Mouse (Mus musculus): ENCODE data around the gene Cdh4. TPM values are rescaled to one million over a fixed set of nuclear protein-coding genes. Genes with fewer than 3 reads are reported as not detected.
A peak's percentile ranks its signal among the peaks of the same experiment; 100 is the strongest.

Gene Cdh4
- polyA plus RNA-seq, 2 experiments: 0.07 to 0.09 TPM

- H3K9ac ChIP-seq (replicated peaks): no peak overlapping the region
- no peaks in the 10 kb centered on the region for H3K4me1 ChIP-seq (replicated peaks; ENCODE audit: control insufficient read depth in 2 of 2, insufficient read depth in 2 of 2, low read length in 1 of 2)
- H3K27me3 ChIP-seq (ENCODE audit: control insufficient read depth, insufficient read depth, low read length): no peaks in the 10 kb centered on the region
- H3K36me3 ChIP-seq (replicated peaks; ENCODE audit: control insufficient read depth, insufficient read depth, low read depth): no peaks in the 10 kb centered on the region
- no peak overlapping the region for H3K4me3 ChIP-seq (ENCODE audit: insufficient read depth in 1 of 2, low read depth in 2 of 2, low read length in 2 of 2)
- no peak overlapping the region for H3K27ac ChIP-seq
- DNase-seq (ENCODE audit: low read depth in 3 of 3, low spot score in 3 of 3) (no peak), ATAC-seq (ENCODE audit: insufficient read depth) (no peak)
- 48% methylated on average over 3 of the region's 3 CpGs for WGBS (ENCODE audit: insufficient replicate concordance)
- H3K4me2 ChIP-seq (ENCODE audit: low read depth): no peak overlapping the region
- TF ChIP-seq EP300 (IDR thresholded peaks at IDR 0.05; ENCODE audit: low read depth) (no peak), CTCF (IDR thresholded peaks at IDR 0.05; ENCODE audit: low read depth) (no peak)
- H3K9me3 ChIP-seq (ENCODE audit: control insufficient read depth, low read length): no peaks in the 10 kb centered on the region; the same call in 1 of the 2 replicates
Measured at GRCm38 (mm10) chr2:179428889-179429288, 13.3 kb upstream of the Cdh4 start.

DNA sequence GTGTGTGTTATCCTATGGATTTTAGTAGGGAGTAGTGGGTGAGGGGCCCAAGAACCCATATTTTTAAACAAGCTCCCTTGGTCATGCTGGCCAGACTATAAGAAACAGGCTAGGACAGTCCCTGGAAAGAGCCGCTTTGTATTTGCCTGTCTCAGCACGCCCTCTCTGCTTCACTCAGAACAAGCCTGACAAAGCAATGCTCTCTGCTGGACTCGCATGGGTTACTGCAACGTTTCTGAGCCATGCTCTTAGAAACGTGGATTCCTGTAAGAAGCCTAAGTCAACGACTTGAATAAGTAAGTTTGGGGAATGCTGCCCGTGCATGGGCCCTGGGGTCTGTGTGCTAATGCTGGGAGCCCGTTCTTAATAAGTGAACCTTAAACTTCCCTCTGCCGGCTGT lies 2.1 kb upstream of the Cdh4 start:
- ATAC-seq (ENCODE audit: insufficient read depth) (no peak), DNase-seq (ENCODE audit: low read depth in 3 of 3, low spot score in 3 of 3) (no peak)
- H3K27me3 ChIP-seq (ENCODE audit: control insufficient read depth, insufficient read depth, low read length): peaks cover 33% of the 10 kb centered on the region
- no peaks in the 10 kb centered on the region for H3K9me3 ChIP-seq (ENCODE audit: control insufficient read depth, low read length)
- no peaks in the 10 kb centered on the region for H3K4me1 ChIP-seq (replicated peaks; ENCODE audit: control insufficient read depth in 2 of 2, insufficient read depth in 2 of 2, low read length in 1 of 2)
- TF ChIP-seq EP300 (IDR thresholded peaks at IDR 0.05; ENCODE audit: low read depth): no peak
- no peak for TF ChIP-seq CTCF (IDR thresholded peaks at IDR 0.05; ENCODE audit: low read depth)
- H3K4me2 ChIP-seq (ENCODE audit: low read depth): no peak overlapping the region
- WGBS (ENCODE audit: insufficient replicate concordance): 20% methylated on average over 9 of the region's 9 CpGs
- no peak overlapping the region for H3K9ac ChIP-seq (replicated peaks)
- no peaks in the 10 kb centered on the region for H3K36me3 ChIP-seq (replicated peaks; ENCODE audit: control insufficient read depth, insufficient read depth, low read depth)
- no peak overlapping the region for H3K4me3 ChIP-seq (ENCODE audit: insufficient read depth in 1 of 2, low read depth in 2 of 2, low read length in 2 of 2)
- H3K27ac ChIP-seq: no peak overlapping the region

- WGBS (ENCODE audit: insufficient replicate concordance): 35% methylated on average over 3 of the region's 3 CpGs
- peaks cover 33% of the 10 kb centered on the region for H3K27me3 ChIP-seq (ENCODE audit: control insufficient read depth, insufficient read depth, low read length)
- no peak overlapping the region for H3K9ac ChIP-seq (replicated peaks)
- ATAC-seq (ENCODE audit: insufficient read depth) (no peak), DNase-seq (ENCODE audit: low read depth in 3 of 3, low spot score in 3 of 3) (no peak)
- H3K36me3 ChIP-seq (replicated peaks; ENCODE audit: control insufficient read depth, insufficient read depth, low read depth): no peaks in the 10 kb centered on the region
- no peak for TF ChIP-seq EP300 (IDR thresholded peaks at IDR 0.05; ENCODE audit: low read depth)
- no peak for TF ChIP-seq CTCF (IDR thresholded peaks at IDR 0.05; ENCODE audit: low read depth)
- no peak overlapping the region for H3K27ac ChIP-seq
- H3K4me2 ChIP-seq (ENCODE audit: low read depth): no peak overlapping the region
- no peak overlapping the region for H3K4me3 ChIP-seq (ENCODE audit: insufficient read depth in 1 of 2, low read depth in 2 of 2, low read length in 2 of 2)
- no peaks in the 10 kb centered on the region for H3K4me1 ChIP-seq (replicated peaks; ENCODE audit: control insufficient read depth in 2 of 2, insufficient read depth in 2 of 2, low read length in 1 of 2)
- H3K9me3 ChIP-seq (ENCODE audit: control insufficient read depth, low read length): no peaks in the 10 kb centered on the region
Measured at GRCm38 (mm10) chr2:179441086-179441485, 1.1 kb upstream of the Cdh4 start.

DNA sequence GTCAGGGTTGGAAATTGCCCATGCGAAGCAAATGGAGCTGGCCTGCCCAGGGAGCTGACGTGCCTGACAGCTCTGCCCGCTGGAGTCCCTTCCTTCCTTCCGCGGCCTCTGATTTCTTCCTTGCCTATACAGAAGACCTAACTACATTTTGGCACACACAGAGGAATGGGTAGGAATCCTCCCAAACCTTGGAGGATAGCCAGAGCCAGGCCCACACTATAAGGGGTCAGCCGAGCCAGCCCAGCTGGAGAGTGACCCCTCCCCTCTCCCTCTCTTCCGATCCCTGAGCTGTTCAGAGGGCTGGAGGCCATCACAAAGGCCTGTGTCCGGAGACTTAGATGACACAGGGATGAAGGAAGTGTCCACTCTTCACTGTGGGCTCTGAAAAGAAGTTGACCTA lies 514 bp upstream of the Cdh4 start:
- peak overlapping the region; percentile 58 for H3K4me2 ChIP-seq (ENCODE audit: low read depth)
- 9% methylated on average over 8 of the region's 8 CpGs for WGBS (ENCODE audit: insufficient replicate concordance)
- no peaks in the 10 kb centered on the region for H3K36me3 ChIP-seq (replicated peaks; ENCODE audit: control insufficient read depth, insufficient read depth, low read depth)
- H3K4me3 ChIP-seq (ENCODE audit: insufficient read depth in 1 of 2, low read depth in 2 of 2, low read length in 2 of 2): no peak overlapping the region
- ATAC-seq (ENCODE audit: insufficient read depth) (no peak), DNase-seq (ENCODE audit: low read depth in 3 of 3, low spot score in 3 of 3) (no peak)
- TF ChIP-seq CTCF (IDR thresholded peaks at IDR 0.05; ENCODE audit: low read depth) (no peak), EP300 (IDR thresholded peaks at IDR 0.05; ENCODE audit: low read depth) (no peak)
- no peaks in the 10 kb centered on the region for H3K4me1 ChIP-seq (replicated peaks; ENCODE audit: control insufficient read depth in 2 of 2, insufficient read depth in 2 of 2, low read length in 1 of 2)
- no peak overlapping the region for H3K27ac ChIP-seq
- H3K27me3 ChIP-seq (ENCODE audit: control insufficient read depth, insufficient read depth, low read length): peaks cover 33% of the 10 kb centered on the region
- H3K9me3 ChIP-seq (ENCODE audit: control insufficient read depth, low read length): no peaks in the 10 kb centered on the region
- H3K9ac ChIP-seq (replicated peaks): no peak overlapping the region

DNA sequence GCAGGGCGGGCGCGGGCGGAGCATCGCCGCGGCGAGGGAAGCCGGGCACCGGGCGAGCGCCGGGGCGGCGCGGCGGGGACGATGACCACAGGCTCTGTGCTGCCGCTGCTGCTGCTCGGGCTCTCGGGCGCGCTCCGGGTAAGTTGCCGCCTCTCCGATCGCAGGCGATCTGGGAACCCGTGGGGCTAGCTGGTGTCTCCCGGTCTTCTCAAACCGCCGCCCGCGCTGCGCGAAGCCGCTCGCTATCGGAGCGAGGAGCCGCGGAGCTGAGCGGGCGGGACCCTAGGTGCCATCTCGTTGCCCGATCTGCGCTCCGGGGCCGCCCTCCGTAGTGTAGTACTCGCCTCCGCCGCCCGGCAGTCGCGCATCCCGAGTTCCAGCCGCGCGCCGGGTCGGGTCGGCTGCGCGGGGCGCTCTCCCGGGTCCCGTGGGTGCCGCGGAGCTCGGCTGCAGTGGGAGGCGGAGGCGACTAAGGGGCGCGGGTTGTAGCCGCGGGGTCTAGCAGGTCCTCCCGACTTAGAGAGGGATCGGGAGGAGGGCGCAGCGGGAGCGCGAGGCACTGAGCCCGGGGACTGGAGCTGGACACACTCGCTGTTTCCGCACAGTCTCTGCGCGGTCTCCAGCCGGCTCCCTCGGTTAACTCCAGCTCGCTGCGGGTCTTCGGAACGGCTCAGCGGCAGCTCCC lies 452 bp downstream of the Cdh4 start:
- DNase-seq (ENCODE audit: low read depth in 3 of 3, low spot score in 3 of 3) (no peak), ATAC-seq (ENCODE audit: insufficient read depth) (peak; percentile 18; the same call in 1 of the 2 replicates)
- Histone ChIP-seq H3K9me3 (ENCODE audit: control insufficient read depth, low read length) (no peaks in the 10 kb centered on the region), H3K9ac (replicated peaks) (no peak overlapping the region), H3K27ac (no peak overlapping the region), H3K27me3 (ENCODE audit: control insufficient read depth, insufficient read depth, low read length) (peaks cover 33% of the 10 kb centered on the region), H3K4me2 (ENCODE audit: low read depth) (peak overlapping the region; percentile 58), H3K4me3 (ENCODE audit: insufficient read depth in 1 of 2, low read depth in 2 of 2, low read length in 2 of 2) (peak overlapping the region; percentile 13 to 46; a peak in 3 of 4 replicates), H3K4me1 (replicated peaks; ENCODE audit: control insufficient read depth in 2 of 2, insufficient read depth in 2 of 2, low read length in 1 of 2) (no peaks in the 10 kb centered on the region), H3K36me3 (replicated peaks; ENCODE audit: control insufficient read depth, insufficient read depth, low read depth) (no peaks in the 10 kb centered on the region)
- TF ChIP-seq CTCF (IDR thresholded peaks at IDR 0.05; ENCODE audit: low read depth) (no peak), EP300 (IDR thresholded peaks at IDR 0.05; ENCODE audit: low read depth) (no peak)
- under 1% methylated on average over 64 of the region's 95 CpGs for WGBS (ENCODE audit: insufficient replicate concordance)
